Mouse (Mus musculus) brain, adult 2 months (tissue): ENCODE measurements at regions not wholly inside any gene's neighbourhood (a gene's known extent, or its start where the extent isn't known, plus 50 kb on each side); places are given as distances from the start of the nearest gene placed in this dataset.
"Not testable (repeated sequence)": the region's sequence is repeated elsewhere in the genome, so short reads cannot be mapped to it uniquely, and the experiment has no call there.

Experiments used
- DNase-seq: peaks from one replicate; pipeline ENCODE4 v3.0.0; 2011; ENCODE audit warnings: low read depth, low spot score

GRCm38 (mm10) chr5:16937840-16938239 is 146.2 kb downstream of the Gm28710 start:
- DNase-seq = peak; percentile 66

GRCm38 (mm10) chr5:16947430-16947829 is 155.8 kb downstream of the Gm28710 start:
- DNase-seq = peak; percentile 51

- peak; percentile 27 for DNase-seq
Measured at GRCm38 (mm10) chr5:16967735-16968134, 176.1 kb downstream of the Gm28710 start.

GRCm38 (mm10) chr5:16968817-16969216 is 177.2 kb downstream of the Gm28710 start:
- DNase-seq = not testable (repeated sequence)

GRCm38 (mm10) chr5:16973206-16973896 is 181.7 kb downstream of the Gm28710 start:
- DNase-seq = no peak

- no peak for DNase-seq
Measured at GRCm38 (mm10) chr5:16976006-16976405, 184.4 kb downstream of the Gm28710 start.

GRCm38 (mm10) chr5:16984877-16985276 is 193.3 kb downstream of the Gm28710 start:
- no peak for DNase-seq

GRCm38 (mm10) chr5:16991518-16991917 is 199.9 kb downstream of the Gm28710 start:
- no peak for DNase-seq

GRCm38 (mm10) chr5:16999183-16999582 is 207.6 kb downstream of the Gm28710 start:
- DNase-seq = peak; percentile 5

GRCm38 (mm10) chr5:17006807-17007522 is 215.4 kb downstream of the Gm28710 start:
- DNase-seq = peak; percentile 52

- DNase-seq = no peak
Measured at GRCm38 (mm10) chr5:17021636-17022035, 230.0 kb downstream of the Gm28710 start.

- DNase-seq = no peak
Measured at GRCm38 (mm10) chr5:17053935-17054334, 262.3 kb downstream of the Gm28710 start.

- DNase-seq = no peak
Measured at GRCm38 (mm10) chr5:17064565-17064964, 273.0 kb downstream of the Gm28710 start.

GRCm38 (mm10) chr5:17080405-17080804 is 288.8 kb downstream of the Gm28710 start:
- no peak for DNase-seq

GRCm38 (mm10) chr5:17111556-17111955 is 261.4 kb upstream of the Speer4f2 start:
- no peak for DNase-seq

- peak; percentile 73 for DNase-seq
Measured at GRCm38 (mm10) chr5:17112026-17112425, 261.0 kb upstream of the Speer4f2 start.

- peak; percentile 6 for DNase-seq
Measured at GRCm38 (mm10) chr5:17115035-17115434, 257.9 kb upstream of the Speer4f2 start.

- DNase-seq = no peak
Measured at GRCm38 (mm10) chr5:17116072-17116471, 256.9 kb upstream of the Speer4f2 start.

GRCm38 (mm10) chr5:17125240-17125639 is 247.7 kb upstream of the Speer4f2 start:
- DNase-seq = no peak

GRCm38 (mm10) chr5:17127501-17127900 is 245.5 kb upstream of the Speer4f2 start:
- no peak for DNase-seq

GRCm38 (mm10) chr5:17135489-17135888 is 237.5 kb upstream of the Speer4f2 start:
- no peak for DNase-seq

GRCm38 (mm10) chr5:17141555-17141954 is 231.4 kb upstream of the Speer4f2 start:
- DNase-seq = no peak

- DNase-seq = no peak
Measured at GRCm38 (mm10) chr5:17174562-17174961, 198.4 kb upstream of the Speer4f2 start.
